Mouse (Mus musculus): ENCODE data around the gene Mrpl51. TPM values are rescaled to one million over a fixed set of nuclear protein-coding genes. Genes with fewer than 3 reads are reported as not detected.
A peak's percentile ranks its signal among the peaks of the same experiment; 100 is the strongest.

Gene Mrpl51
- polyA plus RNA-seq, 1 experiment from 2014 or later, result 202 TPM

- ATAC-seq, result no peak
- H3K27me3 ChIP-seq, result no peaks in the 10 kb centered on the region
- H3K36me3 ChIP-seq (ENCODE audit: poor library complexity, severe bottlenecking), result peaks cover 58% of the 10 kb centered on the region
- no peak overlapping the region for H3K4me3 ChIP-seq
- H3K9ac ChIP-seq, result no peak overlapping the region
- no peak overlapping the region for H3K4me2 ChIP-seq
- peaks cover 25% of the 10 kb centered on the region for H3K4me1 ChIP-seq
- 87% methylated on average over 21 of the region's 22 CpGs for WGBS
- no peaks in the 10 kb centered on the region for H3K9me3 ChIP-seq (replicated peaks)
- no peak overlapping the region for H3K27ac ChIP-seq
These were observed 39.2 kb upstream of the Mrpl51 start for GRCm38 (mm10) chr6:125152212-125153017.

DNA sequence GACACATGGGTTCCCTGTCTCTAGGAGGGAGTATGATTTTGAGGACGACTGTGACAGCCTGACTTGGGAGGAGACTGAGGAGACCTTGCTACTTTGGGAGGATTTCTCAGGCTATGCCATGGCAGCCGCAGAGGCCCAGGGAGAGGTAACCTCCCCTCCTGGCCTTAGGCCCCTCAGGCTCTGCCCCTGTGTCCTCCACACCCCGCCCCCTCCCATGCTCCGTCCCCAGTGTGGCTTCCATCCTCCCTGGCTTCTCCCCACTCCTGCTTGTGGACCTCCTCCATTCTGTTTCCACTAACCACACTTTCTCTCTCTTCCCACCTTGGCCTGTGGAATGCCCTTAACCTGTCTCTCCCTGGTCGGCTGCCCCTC lies 38.6 kb upstream of the Mrpl51 start:
- no peak for ATAC-seq
- Histone ChIP-seq H3K4me3 (no peak overlapping the region), H3K27ac (no peak overlapping the region), H3K9me3 (replicated peaks) (no peaks in the 10 kb centered on the region), H3K4me2 (no peak overlapping the region), H3K27me3 (no peaks in the 10 kb centered on the region), H3K36me3 (ENCODE audit: poor library complexity, severe bottlenecking) (peaks cover 63% of the 10 kb centered on the region), H3K4me1 (peaks cover 20% of the 10 kb centered on the region), H3K9ac (no peak overlapping the region; the same call in 1 of the 2 replicates)
- WGBS, result 86% methylated on average over 5 of the region's 5 CpGs

DNA sequence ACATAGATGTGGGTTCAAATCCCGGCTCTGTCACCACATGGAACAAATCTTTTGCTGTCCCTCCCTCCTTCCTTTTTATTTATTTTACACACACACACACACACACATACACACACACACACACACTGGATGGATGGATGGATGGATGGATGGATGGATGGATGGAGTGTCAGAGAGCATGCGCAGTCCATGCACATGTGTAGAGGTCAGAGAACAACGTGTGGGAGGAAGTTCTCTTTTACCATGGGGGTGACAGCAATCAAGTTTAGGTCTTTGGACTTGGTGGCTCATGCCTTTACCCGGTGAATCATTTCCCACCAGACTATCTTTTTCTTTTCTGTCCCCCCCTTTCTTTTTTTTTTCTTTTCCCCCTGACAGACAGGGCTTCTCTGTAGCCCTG lies 37.9 kb upstream of the Mrpl51 start:
- Histone ChIP-seq H3K9ac (no peak overlapping the region), H3K4me1 (peaks cover 14% of the 10 kb centered on the region), H3K9me3 (replicated peaks) (no peaks in the 10 kb centered on the region), H3K27ac (no peak overlapping the region), H3K36me3 (ENCODE audit: poor library complexity, severe bottlenecking) (peaks cover 60% of the 10 kb centered on the region), H3K4me3 (no peak overlapping the region), H3K4me2 (no peak overlapping the region), H3K27me3 (no peaks in the 10 kb centered on the region)
- ATAC-seq, result no peak
- WGBS, result 88% methylated on average over 4 of the region's 4 CpGs

DNA sequence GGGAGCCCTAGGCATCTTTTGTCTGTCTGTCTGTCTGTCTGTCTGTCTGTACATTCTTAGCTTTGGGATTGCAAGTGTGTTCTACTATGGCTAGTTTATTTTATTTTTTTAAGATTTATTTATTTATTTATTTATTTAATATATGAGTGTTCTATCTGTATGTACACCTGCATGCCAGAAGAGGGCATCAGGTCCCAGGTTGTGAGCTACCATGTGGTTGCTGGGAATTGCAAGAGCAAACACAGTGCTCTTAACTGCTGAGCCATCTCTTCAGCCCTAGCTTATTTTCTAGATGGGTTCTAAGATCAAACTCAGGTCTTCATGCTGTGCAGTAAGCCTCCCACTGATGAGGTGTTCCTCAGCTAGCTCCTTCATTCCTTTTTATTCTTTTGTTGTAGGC lies 37.1 kb upstream of the Mrpl51 start:
- no peak overlapping the region for H3K9ac ChIP-seq
- H3K4me1 ChIP-seq, result peaks cover 5% of the 10 kb centered on the region
- no peaks in the 10 kb centered on the region for H3K9me3 ChIP-seq (replicated peaks)
- H3K27me3 ChIP-seq, result no peaks in the 10 kb centered on the region
- H3K4me3 ChIP-seq, result no peak overlapping the region
- H3K27ac ChIP-seq, result no peak overlapping the region
- H3K36me3 ChIP-seq (ENCODE audit: poor library complexity, severe bottlenecking), result peaks cover 63% of the 10 kb centered on the region
- H3K4me2 ChIP-seq, result no peak overlapping the region
- no peak for ATAC-seq

- 86% methylated on average over 8 of the region's 8 CpGs for WGBS
- Histone ChIP-seq H3K9ac (no peak overlapping the region), H3K36me3 (ENCODE audit: poor library complexity, severe bottlenecking) (peaks cover 67% of the 10 kb centered on the region), H3K4me2 (no peak overlapping the region), H3K4me1 (peaks cover 9% of the 10 kb centered on the region), H3K9me3 (replicated peaks) (no peaks in the 10 kb centered on the region), H3K4me3 (no peak overlapping the region), H3K27me3 (no peaks in the 10 kb centered on the region), H3K27ac (no peak overlapping the region)
- ATAC-seq, result no peak
These were observed 36.3 kb upstream of the Mrpl51 start for GRCm38 (mm10) chr6:125155262-125155661.

GRCm38 (mm10) chr6:125156491-125156890 lies 35.1 kb upstream of the Mrpl51 start:
- 90% methylated on average over 3 of the region's 3 CpGs for WGBS
- H3K36me3 ChIP-seq (ENCODE audit: poor library complexity, severe bottlenecking), result peaks cover 69% of the 10 kb centered on the region
- no peak for ATAC-seq
- H3K27me3 ChIP-seq, result no peaks in the 10 kb centered on the region
- H3K9me3 ChIP-seq (replicated peaks), result no peaks in the 10 kb centered on the region
- H3K9ac ChIP-seq, result no peak overlapping the region
- H3K4me2 ChIP-seq, result no peak overlapping the region
- H3K4me3 ChIP-seq, result no peak overlapping the region
- peaks cover 19% of the 10 kb centered on the region for H3K4me1 ChIP-seq
- no peak overlapping the region for H3K27ac ChIP-seq

GRCm38 (mm10) chr6:125156903-125157614 lies 34.5 kb upstream of the Mrpl51 start:
- ATAC-seq, result no peak
- Histone ChIP-seq H3K27me3 (no peaks in the 10 kb centered on the region), H3K36me3 (ENCODE audit: poor library complexity, severe bottlenecking) (peaks cover 68% of the 10 kb centered on the region), H3K27ac (peak overlapping the region; percentile 51), H3K9ac (peak overlapping the region; percentile 43), H3K9me3 (replicated peaks) (no peaks in the 10 kb centered on the region), H3K4me1 (peaks cover 24% of the 10 kb centered on the region), H3K4me2 (no peak overlapping the region), H3K4me3 (no peak overlapping the region)
- 29% methylated on average over 7 of the region's 7 CpGs for whole genome bisulfite sequencing

- WGBS, result 85% methylated on average over 15 of the region's 15 CpGs
- H3K36me3 ChIP-seq (ENCODE audit: poor library complexity, severe bottlenecking), result peaks cover 67% of the 10 kb centered on the region
- no peaks in the 10 kb centered on the region for H3K9me3 ChIP-seq (replicated peaks)
- H3K9ac ChIP-seq, result no peak overlapping the region
- no peak for ATAC-seq
- H3K27me3 ChIP-seq, result no peaks in the 10 kb centered on the region
- H3K4me1 ChIP-seq, result peaks cover 40% of the 10 kb centered on the region
- H3K4me2 ChIP-seq, result no peak overlapping the region
- H3K4me3 ChIP-seq, result no peak overlapping the region
- H3K27ac ChIP-seq, result no peak overlapping the region
These were observed 32.6 kb upstream of the Mrpl51 start for GRCm38 (mm10) chr6:125158944-125159492.

GRCm38 (mm10) chr6:125159773-125160557 lies 31.6 kb upstream of the Mrpl51 start:
- Histone ChIP-seq H3K36me3 (ENCODE audit: poor library complexity, severe bottlenecking) (peaks cover 67% of the 10 kb centered on the region), H3K9me3 (replicated peaks) (no peaks in the 10 kb centered on the region), H3K27ac (peak overlapping the region; percentile 58), H3K27me3 (no peaks in the 10 kb centered on the region), H3K4me2 (no peak overlapping the region), H3K4me1 (peaks cover 45% of the 10 kb centered on the region), H3K9ac (0 out of 2 replicates have a peak overlapping the region, but pooled peaks have one; percentile 13), H3K4me3 (no peak overlapping the region)
- WGBS, result 86% methylated on average over 7 of the region's 7 CpGs
- ATAC-seq, result no peak

- WGBS, result 52% methylated on average over 10 of the region's 10 CpGs
- peak overlapping the region; percentile 58 for H3K27ac ChIP-seq
- no peak overlapping the region for H3K4me2 ChIP-seq
- ATAC-seq, result no peak
- no peak overlapping the region for H3K4me3 ChIP-seq
- no peaks in the 10 kb centered on the region for H3K9me3 ChIP-seq (replicated peaks)
- H3K9ac ChIP-seq, result 0 out of 2 replicates have a peak overlapping the region, but pooled peaks have one; percentile 13
- H3K4me1 ChIP-seq, result peaks cover 45% of the 10 kb centered on the region
- H3K36me3 ChIP-seq (ENCODE audit: poor library complexity, severe bottlenecking), result peaks cover 67% of the 10 kb centered on the region
- H3K27me3 ChIP-seq, result no peaks in the 10 kb centered on the region
These were observed 31.1 kb upstream of the Mrpl51 start for GRCm38 (mm10) chr6:125160558-125160853.

GRCm38 (mm10) chr6:125160854-125161760 lies 30.5 kb upstream of the Mrpl51 start:
- Histone ChIP-seq H3K4me1 (peaks cover 50% of the 10 kb centered on the region), H3K9me3 (replicated peaks) (no peaks in the 10 kb centered on the region), H3K4me2 (peak overlapping the region; percentile 20; the same call in 1 of the 2 replicates), H3K27me3 (no peaks in the 10 kb centered on the region), H3K4me3 (no peak overlapping the region), H3K27ac (peak overlapping the region; percentile 58), H3K36me3 (ENCODE audit: poor library complexity, severe bottlenecking) (peaks cover 63% of the 10 kb centered on the region), H3K9ac (0 out of 2 replicates have a peak overlapping the region, but pooled peaks have one; percentile 10)
- ATAC-seq, result no peak
- 13% methylated on average over 22 of the region's 22 CpGs for WGBS

All from forebrain, embryonic 13.5 days (tissue).